Mouse (Mus musculus) myocyte (in vitro differentiated cells): Measurements from ENCODE around the gene Kmt5b.

Source experiments
- CEBPB ChIP-seq: IDR thresholded peaks from 2 replicates; pipeline ENCODE4 v1.6.1; 2011; ENCODE audit warnings: mild to moderate bottlenecking, moderate library complexity; ENCODE audit not compliant: poor library complexity, insufficient read depth, severe bottlenecking
- E2F4 ChIP-seq: IDR thresholded peaks from one replicate; pipeline ENCODE4 v1.6.1; 2011; ENCODE audit warnings: mild to moderate bottlenecking, control low read depth, moderate library complexity; ENCODE audit not compliant: insufficient read depth
- MAX ChIP-seq: IDR thresholded peaks from one replicate; pipeline ENCODE4 v1.6.1; 2011; ENCODE audit warnings: low read depth, mild to moderate bottlenecking, control low read depth
- POLR2A ChIP-seq: IDR thresholded peaks from one replicate; pipeline ENCODE4 v1.6.1; 2011; ENCODE audit warnings: low read depth, mild to moderate bottlenecking, control low read depth, moderate library complexity; ENCODE audit not compliant: insufficient read length
- REST ChIP-seq: IDR thresholded peaks from one replicate; pipeline ENCODE4 v1.6.1; 2011; ENCODE audit warnings: mild to moderate bottlenecking, control low read depth, moderate library complexity; ENCODE audit not compliant: insufficient read depth, insufficient read length
- SRF ChIP-seq: IDR thresholded peaks from one replicate; pipeline ENCODE4 v1.6.1; 2011; ENCODE audit warnings: low read depth; ENCODE audit not compliant: control insufficient read depth, insufficient read length
- TCF12 ChIP-seq: IDR thresholded peaks from one replicate; pipeline ENCODE4 v1.6.1; 2011; ENCODE audit warnings: mild to moderate bottlenecking, control low read depth; ENCODE audit not compliant: poor library complexity, insufficient read depth, severe bottlenecking
- TCF3 ChIP-seq: IDR thresholded peaks from one replicate; pipeline ENCODE4 v1.6.1; 2011; ENCODE audit warnings: low read depth, control low read depth; ENCODE audit not compliant: insufficient read length
- USF1 ChIP-seq: IDR thresholded peaks from one replicate; pipeline ENCODE4 v1.6.1; 2011; ENCODE audit warnings: low read depth, mild to moderate bottlenecking, control low read depth, moderate library complexity

- TF ChIP-seq POLR2A (no peak), MAX (no peak), CEBPB (no peak), REST (no peak), USF1 (no peak), E2F4 (no peak), TCF12 (no peak), TCF3 (no peak), SRF (no peak)
These were observed 64.5 kb downstream of the Kmt5b start for GRCm38 (mm10) chr19:3831716-3832115.
